In the genomic region with DNA sequence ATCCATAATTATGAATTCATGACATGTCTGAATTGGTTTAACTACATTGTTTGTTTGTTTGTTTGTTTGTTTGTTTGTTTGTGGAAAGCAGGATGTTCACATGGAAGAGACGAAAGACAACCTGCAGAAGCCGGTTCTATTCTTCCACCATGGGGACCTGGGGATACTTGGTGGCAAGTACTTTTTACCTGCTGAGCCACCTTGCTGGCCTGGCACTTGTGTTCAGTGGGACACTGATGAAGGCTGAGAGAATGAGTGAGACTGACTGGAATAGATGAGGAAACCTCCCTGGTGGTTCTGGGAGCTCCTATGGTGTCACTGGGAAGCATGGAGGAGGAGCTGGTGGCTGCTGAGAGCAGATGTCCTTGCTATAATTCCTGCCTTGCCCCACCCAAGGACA, we compare ENCODE assay signal across 30 mouse cellular contexts. TPM values are rescaled to one million over a fixed set of nuclear protein-coding genes. Genes with fewer than 3 reads are reported as not detected.
DNase-seq lines count a peak whose midpoint lies in the region; ATAC-seq and TF ChIP-seq lines count a peak whose summit lies in the region.
"Had no signal": no experiment of that assay in that cellular context is flagged by ENCODE, and none has a peak within 500 bp of the region (broad histone marks: within the 10 kb centered on the region; RNA-seq: fewer than 3 reads in every experiment).

A gene (plus strand): TSS at position 301 of the 400 bp plus-strand sequence.

- H3K79me2 ChIP-seq in MEL (ENCODE audit: control insufficient read depth, insufficient read depth, low read length, poor library complexity): no peaks in the 10 kb centered on the region

- DNase-seq in midbrain, embryonic 11.5 days (ENCODE audit: low spot score, missing footprints): no peak
- DNase-seq in MEL (ENCODE audit: low read depth, low spot score): no peak
- DNase-seq in right cerebral cortex, postnatal 14 days: no peak
- DNase-seq: adrenal gland, postnatal 10 days; adrenal gland, postnatal 36 days; B cell, adult 2 months; cerebellum, adult 18-20 months; cerebellum, adult 9-10 months; cerebellum, postnatal 14 days; forebrain, postnatal 0 days; gastrocnemius, adult 2 months; gastrocnemius, postnatal 14 days; heart, adult 18-20 months; heart, postnatal 14 days; heart, postnatal 4 days had no signal

- H3K4me1 ChIP-seq in forebrain, embryonic 12.5 days: peaks cover 9% of the 10 kb centered on the region
- H3K4me1 ChIP-seq in forebrain, embryonic 13.5 days: peaks cover 3% of the 10 kb centered on the region; the same call in 1 of the 2 replicates
- H3K4me1 ChIP-seq in midbrain, embryonic 12.5 days: peaks cover 7% of the 10 kb centered on the region; the same call in 1 of the 2 replicates
- peaks cover 3% of the 10 kb centered on the region for H3K4me1 ChIP-seq in midbrain, embryonic 11.5 days (ENCODE audit: control insufficient read depth, insufficient read depth, low read length)
- peaks cover 0 to 11% of the 10 kb centered on the region in 2 experiments; a peak in 3 of 4 replicates for H3K4me1 ChIP-seq in MEL (ENCODE audit: control insufficient read depth in 1 of 2, insufficient read depth in 2 of 2, low read length in 2 of 2)
- H3K4me1 ChIP-seq: heart, embryonic 10.5 days; heart, embryonic 13.5 days had no signal

- 0 out of 2 replicates have a peak within 1 kb of the TSS, but pooled peaks have one; percentile 38 for H3K9ac ChIP-seq in forebrain, embryonic 12.5 days
- no peak within 1 kb of the TSS for H3K9ac ChIP-seq in forebrain, embryonic 13.5 days
- H3K9ac ChIP-seq in midbrain, embryonic 12.5 days (replicated peaks): no peak within 1 kb of the TSS
- no peak within 1 kb of the TSS for H3K9ac ChIP-seq in midbrain, embryonic 11.5 days (ENCODE audit: low read length)
- H3K9ac ChIP-seq in MEL (ENCODE audit: control insufficient read depth, low read depth, low read length, poor library complexity, severe bottlenecking): no peak within 1 kb of the TSS
- H3K9ac ChIP-seq: forebrain, postnatal 0 days; heart, embryonic 13.5 days; hindbrain, embryonic 14.5 days had no signal

- no peaks in the 10 kb centered on the region for H3K9me3 ChIP-seq in forebrain, embryonic 12.5 days
- no peaks in the 10 kb centered on the region for H3K9me3 ChIP-seq in forebrain, embryonic 13.5 days (replicated peaks)
- H3K9me3 ChIP-seq in midbrain, embryonic 12.5 days: no peaks in the 10 kb centered on the region
- H3K9me3 ChIP-seq in midbrain, embryonic 11.5 days (ENCODE audit: control insufficient read depth, low read length): no peaks in the 10 kb centered on the region
- no peaks in the 10 kb centered on the region for H3K9me3 ChIP-seq in MEL (replicated peaks; ENCODE audit: insufficient read depth, low read length)
- H3K9me3 ChIP-seq: heart, embryonic 10.5 days; heart, embryonic 13.5 days had no signal

- 90% methylated on average over 2 of the region's 2 CpGs for WGBS in forebrain, embryonic 12.5 days
- WGBS in forebrain, embryonic 13.5 days: 87% methylated on average over 2 of the region's 2 CpGs
- WGBS in midbrain, embryonic 12.5 days: 86% methylated on average over 2 of the region's 2 CpGs
- 87% methylated on average over 2 of the region's 2 CpGs for WGBS in midbrain, embryonic 11.5 days

- H3K4me2 ChIP-seq in forebrain, embryonic 12.5 days: 0 out of 2 replicates have a peak within 1 kb of the TSS, but pooled peaks have one; percentile 10
- H3K4me2 ChIP-seq in forebrain, embryonic 13.5 days: no peak within 1 kb of the TSS
- H3K4me2 ChIP-seq in midbrain, embryonic 12.5 days (replicated peaks): 0 out of 2 replicates have a peak within 1 kb of the TSS, but pooled peaks have one; percentile 21
- H3K4me2 ChIP-seq in midbrain, embryonic 11.5 days: no peak within 1 kb of the TSS
- H3K4me2 ChIP-seq: heart, embryonic 13.5 days; hindbrain, embryonic 14.5 days had no signal

- ATAC-seq in forebrain, embryonic 12.5 days (ENCODE audit: low FRiP score): no peak
- ATAC-seq in forebrain, embryonic 13.5 days: no peak
- no peak for ATAC-seq in midbrain, embryonic 12.5 days (ENCODE audit: low FRiP score, low read depth)
- no peak for ATAC-seq in midbrain, embryonic 11.5 days (ENCODE audit: low FRiP score)
- ATAC-seq: forebrain, embryonic 14.5 days; forebrain, postnatal 0 days; hindbrain, postnatal 0 days; inflammation-experienced regulatory T-cells, adult 6 months; intestine, embryonic 16.5 days had no signal

- H3K4me3 ChIP-seq in forebrain, embryonic 12.5 days (replicated peaks): no peak within 1 kb of the TSS
- no peak within 1 kb of the TSS for H3K4me3 ChIP-seq in forebrain, embryonic 13.5 days
- no peak within 1 kb of the TSS for H3K4me3 ChIP-seq in midbrain, embryonic 12.5 days
- no peak within 1 kb of the TSS for H3K4me3 ChIP-seq in midbrain, embryonic 11.5 days (ENCODE audit: low read depth, low read length)
- H3K4me3 ChIP-seq in MEL (ENCODE audit: control insufficient read depth in 1 of 2, insufficient read depth in 1 of 2, low read depth in 2 of 2, low read length in 2 of 2): no peak within 1 kb of the TSS
- H3K4me3 ChIP-seq: gastrocnemius, adult 2 months; heart, embryonic 10.5 days; heart, embryonic 13.5 days had no signal

- TF ChIP-seq RAD21 in MEL (IDR thresholded peaks at IDR 0.05; ENCODE audit: low read depth, low read length): no peak

- no peak for TF ChIP-seq POLR2A in MEL (IDR thresholded peaks at IDR 0.05; ENCODE audit: control insufficient read depth in 1 of 2, insufficient read depth in 1 of 2, low read depth in 1 of 2, low read length in 2 of 2, poor library complexity in 1 of 2)

- no peaks in the 10 kb centered on the region for H3K27me3 ChIP-seq in forebrain, embryonic 12.5 days
- no peaks in the 10 kb centered on the region for H3K27me3 ChIP-seq in forebrain, embryonic 13.5 days
- H3K27me3 ChIP-seq in midbrain, embryonic 12.5 days: no peaks in the 10 kb centered on the region
- no peaks in the 10 kb centered on the region for H3K27me3 ChIP-seq in midbrain, embryonic 11.5 days (ENCODE audit: control insufficient read depth, insufficient read depth, low read length)
- no peaks in the 10 kb centered on the region for H3K27me3 ChIP-seq in MEL (ENCODE audit: control insufficient read depth in 1 of 2, insufficient read depth in 2 of 2, low read length in 2 of 2)
- H3K27me3 ChIP-seq: heart, embryonic 13.5 days had no signal

- no peak within 1 kb of the TSS for H3K27ac ChIP-seq in forebrain, embryonic 12.5 days
- no peak within 1 kb of the TSS for H3K27ac ChIP-seq in forebrain, embryonic 13.5 days
- peak within 1 kb of the TSS; percentile 43 for H3K27ac ChIP-seq in midbrain, embryonic 12.5 days (replicated peaks)
- H3K27ac ChIP-seq in midbrain, embryonic 11.5 days (ENCODE audit: low read depth, low read length): no peak within 1 kb of the TSS; the same call in 1 of the 2 replicates
- H3K27ac ChIP-seq in MEL (ENCODE audit: control insufficient read depth, low read depth, low read length): peak within 1 kb of the TSS; percentile 13; the same call in 1 of the 2 replicates
- H3K27ac ChIP-seq: gastrocnemius, adult 2 months; heart, embryonic 10.5 days; heart, embryonic 13.5 days; hindbrain, embryonic 14.5 days; hindbrain, postnatal 0 days had no signal

- H3K36me3 ChIP-seq in forebrain, embryonic 12.5 days (replicated peaks): no peaks in the 10 kb centered on the region
- no peaks in the 10 kb centered on the region for H3K36me3 ChIP-seq in forebrain, embryonic 13.5 days (ENCODE audit: poor library complexity, severe bottlenecking)
- H3K36me3 ChIP-seq in midbrain, embryonic 12.5 days: no peaks in the 10 kb centered on the region
- H3K36me3 ChIP-seq in midbrain, embryonic 11.5 days (ENCODE audit: control insufficient read depth, insufficient read depth, low read length): no peaks in the 10 kb centered on the region
- H3K36me3 ChIP-seq in MEL (ENCODE audit: control insufficient read depth in 1 of 2, insufficient read depth in 2 of 2, low read length in 2 of 2): peaks cover 0 to 6% of the 10 kb centered on the region in 2 experiments; a peak in 1 of 4 replicates
- H3K36me3 ChIP-seq: heart, embryonic 10.5 days; heart, embryonic 13.5 days had no signal

- TF ChIP-seq EP300 in MEL (IDR thresholded peaks at IDR 0.05; ENCODE audit: low read depth in 1 of 2, low read length in 2 of 2): no peak

- no peak for TF ChIP-seq CTCF in MEL (IDR thresholded peaks at IDR 0.05 in 2 of 3, conservative IDR thresholded peaks at IDR 0.05 in 1 of 3; ENCODE audit: control insufficient read depth in 1 of 3, insufficient read depth in 1 of 3, low read depth in 2 of 3, low read length in 3 of 3, poor library complexity in 1 of 3, severe bottlenecking in 1 of 3)

TF ChIP-seq in MEL, 35 proteins besides CTCF, POLR2A, EP300 and RAD21:
- no peak for TF ChIP-seq MXI1 (IDR thresholded peaks at IDR 0.05; ENCODE audit: low read depth, low read length)

RNA-seq across cellular contexts. Expression of the gene that starts here (rescaled TPM):
- polyA plus RNA-seq in forebrain, embryonic 12.5 days (2016; fragmentation: Nextera tagmentation; extraction: Ambion mirVana): not detected in 2 replicates
- not detected in 2 replicates for polyA plus RNA-seq in forebrain, embryonic 13.5 days (2015; fragmentation: Nextera tagmentation; extraction: Ambion mirVana)
- 0.51 and 0.73 TPM in 2 replicates for polyA plus RNA-seq in midbrain, embryonic 12.5 days (2016; fragmentation: Nextera tagmentation; extraction: Ambion mirVana)
- 0.08 and 0.36 TPM in 2 replicates for polyA plus RNA-seq in midbrain, embryonic 11.5 days (2014; fragmentation: Nextera tagmentation; extraction: Ambion mirVana)
- total RNA-seq in MEL (2012; rRNA removed): not detected in 2 replicates
- polyA plus RNA-seq in MEL (2012; ENCODE audit: insufficient read depth in 1 of 2, insufficient read length in 2 of 2, low read depth in 1 of 2, low replicate concordance in 2 of 2, missing spikeins in 1 of 2): under 1 TPM in 1 of 2 experiments, not detected in 1; 0.10 TPM
- total RNA-seq: adrenal gland, postnatal 36 days; forebrain, postnatal 0 days; gastrocnemius, adult 2 months; gastrocnemius, postnatal 14 days; gastrocnemius, postnatal 4 days; heart, adult 18-20 months; heart, postnatal 14 days; heart, postnatal 4 days; hindbrain, postnatal 0 days had no signal
- polyA plus RNA-seq: embryonic facial prominence, embryonic 11.5 days; embryonic facial prominence, embryonic 14.5 days; forebrain, embryonic 14.5 days; forebrain, postnatal 0 days; heart, embryonic 10.5 days; heart, embryonic 13.5 days; heart, embryonic 16.5 days; hindbrain, embryonic 11.5 days; inflammation-experienced regulatory T-cells, adult 6 months; intestine, embryonic 16.5 days had no signal

Comparison
In these comparisons a context has a peak if more than half of its experiments do, and no peak if none do; other contexts are left out.
1. H3K27ac ChIP-seq: peak in midbrain, embryonic 12.5 days (single experiment) and MEL (single experiment); none in forebrain, embryonic 12.5 days (single experiment), forebrain, embryonic 13.5 days (single experiment) and midbrain, embryonic 11.5 days (single experiment).
2. H3K4me2 ChIP-seq: peak in forebrain, embryonic 12.5 days (single experiment) and midbrain, embryonic 12.5 days (single experiment); none in forebrain, embryonic 13.5 days (single experiment) and midbrain, embryonic 11.5 days (single experiment).